Mouse (Mus musculus) CH12.LX (cell line): ENCODE data around the gene Srrm4. TPM values are rescaled to one million over a fixed set of nuclear protein-coding genes. Genes with fewer than 3 reads are reported as not detected.

ENCODE experiments used
- DNase-seq: peaks from one replicate; pipeline ENCODE4 v3.0.0-alpha.2; 2013; ENCODE audit errors: extremely low read depth
- H3K27ac ChIP-seq: 2 replicates; pipeline ENCODE4 v1.5.1; 2012; ENCODE audit warnings: low read depth, mild to moderate bottlenecking, control low read depth, moderate library complexity; ENCODE audit not compliant: insufficient read depth
- H3K27me3 ChIP-seq: replicated peaks from 2 replicates; pipeline ENCODE3; 2012; ENCODE audit warnings: inconsistent platforms
- H3K36me3 ChIP-seq, 2 experiments: replicated peaks in 1 of 2; 2 replicates each; pipeline versions ENCODE3 to v1.6.1; 2012; ENCODE audit warnings: inconsistent platforms in 1 of 2, low read length in 1 of 2, mild to moderate bottlenecking in 1 of 2, mixed read lengths in 1 of 2, moderate library complexity in 1 of 2; ENCODE audit not compliant: control insufficient read depth in 1 of 2, insufficient read depth in 1 of 2
- H3K4me1 ChIP-seq, 2 experiments: 2 replicates each; pipeline ENCODE4 v1.6.1; 2012; ENCODE audit warnings: inconsistent platforms in 1 of 2, moderate library complexity in 1 of 2; ENCODE audit not compliant: insufficient read depth in 2 of 2, control insufficient read depth in 1 of 2
- H3K4me2 ChIP-seq: 2 replicates; pipeline ENCODE4 v1.6.1; 2012; ENCODE audit warnings: low read depth, mild to moderate bottlenecking, control low read depth; ENCODE audit not compliant: poor library complexity, insufficient read depth, severe bottlenecking
- H3K4me3 ChIP-seq, 3 experiments: fragments of 150-350 bp in 1 of 3; sonication (generic) in 1 of 3; replicated peaks in 1 of 3; 2 replicates each; pipeline versions ENCODE3 to v1.5.1; 2011 to 2012; ENCODE audit warnings: low read depth in 2 of 3, low read length in 2 of 3, mild to moderate bottlenecking in 2 of 3, moderate library complexity in 2 of 3, control low read depth in 1 of 3, improper control_type of control experiment in 1 of 3, inconsistent platforms in 1 of 3, mixed read lengths in 1 of 3; ENCODE audit not compliant: poor library complexity in 1 of 3
- H3K79me2 ChIP-seq: replicated peaks from 2 replicates; pipeline ENCODE4 v1.6.1; 2012; ENCODE audit warnings: mild to moderate bottlenecking, moderate library complexity; ENCODE audit not compliant: control insufficient read depth, poor library complexity, insufficient read depth, severe bottlenecking; ENCODE audit errors: extremely low read depth
- H3K9ac ChIP-seq: 2 replicates; pipeline ENCODE4 v1.6.1; 2012; ENCODE audit warnings: low read depth, mild to moderate bottlenecking, control low read depth, moderate library complexity; ENCODE audit not compliant: insufficient read depth
- H3K9me3 ChIP-seq: replicated peaks from 2 replicates; pipeline ENCODE3; 2012; ENCODE audit warnings: low read length, inconsistent platforms, mixed read lengths
- BHLHE40 ChIP-seq: IDR thresholded peaks from 2 replicates; pipeline ENCODE4 v1.6.1; 2011; ENCODE audit warnings: mild to moderate bottlenecking, low read depth, low read length, improper control_type of control experiment
- CHD1 ChIP-seq: IDR thresholded peaks from 2 replicates; pipeline ENCODE4 v1.6.1; 2012; ENCODE audit warnings: low read depth, low read length, improper control_type of control experiment, inconsistent platforms
- CTCF ChIP-seq, 2 experiments: IDR thresholded peaks in 1 of 2; conservative IDR thresholded peaks in 1 of 2; 2 replicates each; pipeline ENCODE4 v1.5.1; 2011 to 2012; ENCODE audit warnings: low read depth in 2 of 2, low read length in 2 of 2, improper control_type of control experiment in 1 of 2, inconsistent platforms in 1 of 2, mild to moderate bottlenecking in 1 of 2, moderate library complexity in 1 of 2
- ETS1 ChIP-seq: conservative IDR thresholded peaks from 2 replicates; pipeline ENCODE4 v1.6.1; 2012; ENCODE audit warnings: low read depth, mild to moderate bottlenecking, inconsistent platforms, low read length, improper control_type of control experiment, moderate library complexity
- GABPA ChIP-seq: IDR thresholded peaks from 2 replicates; pipeline ENCODE4 v1.6.1; 2012; ENCODE audit warnings: low read depth, low read length, improper control_type of control experiment, inconsistent platforms; ENCODE audit not compliant: insufficient replicate concordance
- HCFC1 ChIP-seq: IDR thresholded peaks from 2 replicates; pipeline ENCODE4 v1.6.1; 2012; ENCODE audit warnings: low read depth, mild to moderate bottlenecking, inconsistent platforms, low read length, improper control_type of control experiment
- JUN ChIP-seq: IDR thresholded peaks from 2 replicates; pipeline ENCODE4 v1.6.1; 2011; ENCODE audit warnings: low read depth, mild to moderate bottlenecking, low read length, improper control_type of control experiment, moderate library complexity; ENCODE audit not compliant: insufficient read depth
- JUND ChIP-seq: conservative IDR thresholded peaks from 2 replicates; pipeline ENCODE4 v1.6.1; 2011; ENCODE audit warnings: low read depth, low read length, improper control_type of control experiment
- KAT2A ChIP-seq: IDR thresholded peaks from 2 replicates; pipeline ENCODE4 v1.6.1; 2012; ENCODE audit warnings: low read length, improper control_type of control experiment, inconsistent platforms; ENCODE audit not compliant: insufficient replicate concordance
- MAFK ChIP-seq: IDR thresholded peaks from 2 replicates; pipeline ENCODE4 v1.6.1; 2011; ENCODE audit warnings: low read length, improper control_type of control experiment; ENCODE audit not compliant: insufficient replicate concordance
- MAX ChIP-seq: IDR thresholded peaks from 2 replicates; pipeline ENCODE4 v1.6.1; 2011; ENCODE audit warnings: low read length, improper control_type of control experiment
- MEF2A ChIP-seq: IDR thresholded peaks from 2 replicates; pipeline ENCODE4 v1.6.1; 2014; ENCODE audit warnings: low read depth, mild to moderate bottlenecking, inconsistent platforms, low read length, improper control_type of control experiment, borderline replicate concordance
- MYC ChIP-seq: IDR thresholded peaks from 2 replicates; pipeline ENCODE4 v1.6.1; 2011; ENCODE audit warnings: low read depth, mild to moderate bottlenecking, improper control_type of control experiment, low read length
- NELFE ChIP-seq: IDR thresholded peaks from 2 replicates; pipeline ENCODE4 v1.6.1; 2011; ENCODE audit warnings: low read depth, low read length, improper control_type of control experiment
- NRF1 ChIP-seq: IDR thresholded peaks from 2 replicates; pipeline ENCODE4 v1.6.1; 2014; ENCODE audit warnings: low read depth, mild to moderate bottlenecking, inconsistent platforms, low read length, improper control_type of control experiment, moderate library complexity
- PAX5 ChIP-seq: IDR thresholded peaks from 2 replicates; pipeline ENCODE4 v1.6.1; 2012; ENCODE audit warnings: low read length, inconsistent platforms, mixed read lengths
- POLR2A ChIP-seq: IDR thresholded peaks from 2 replicates; pipeline ENCODE4 v1.6.1; 2011; ENCODE audit warnings: low read depth, mild to moderate bottlenecking, improper control_type of control experiment, low read length
- POLR2AphosphoS2 ChIP-seq: IDR thresholded peaks from 2 replicates; pipeline ENCODE4 v1.6.1; 2011; ENCODE audit warnings: low read depth, low read length, improper control_type of control experiment
- RCOR1 ChIP-seq: conservative IDR thresholded peaks from 2 replicates; pipeline ENCODE4 v1.6.1; 2012; ENCODE audit warnings: low read depth, mild to moderate bottlenecking, inconsistent platforms, low read length, improper control_type of control experiment
- SMC3 ChIP-seq: IDR thresholded peaks from 2 replicates; pipeline ENCODE4 v1.6.1; 2011; ENCODE audit warnings: low read depth, low read length, improper control_type of control experiment
- TBP ChIP-seq: conservative IDR thresholded peaks from 2 replicates; pipeline ENCODE4 v1.6.1; 2011; ENCODE audit warnings: low read depth, low read length, improper control_type of control experiment
- TCF12 ChIP-seq: IDR thresholded peaks from 2 replicates; pipeline ENCODE4 v1.6.1; 2014; ENCODE audit warnings: low read depth, mild to moderate bottlenecking, inconsistent platforms, low read length, improper control_type of control experiment
- USF2 ChIP-seq: conservative IDR thresholded peaks from 2 replicates; pipeline ENCODE4 v1.6.1; 2011; ENCODE audit warnings: low read depth, low read length, improper control_type of control experiment
- ZKSCAN1 ChIP-seq: IDR thresholded peaks from 2 replicates; pipeline ENCODE4 v1.6.1; 2012; ENCODE audit warnings: low read depth, inconsistent platforms, low read length, improper control_type of control experiment, borderline replicate concordance
- ZMIZ1 ChIP-seq: IDR thresholded peaks from 2 replicates; pipeline ENCODE4 v1.6.1; 2012; ENCODE audit warnings: low read depth, mild to moderate bottlenecking, inconsistent platforms, low read length, improper control_type of control experiment
- ZNF384 ChIP-seq: IDR thresholded peaks from 2 replicates; pipeline ENCODE4 v1.6.1; 2012; ENCODE audit warnings: low read depth, low read length, improper control_type of control experiment, inconsistent platforms
- dilution Hi-C: fragments of 300-500 bp; cut with MboI; formaldehyde crosslinking; loops from 2 replicates; pipeline ENCODE4 v1.14.3; 2020; ENCODE audit warnings: low sequenced_read_pairs; ENCODE audit not compliant: extremely low pct_unique_long_range_greater_than_20kb, extremely low pct_ligation_motif_present
- in situ Hi-C: fragments of 300-500 bp; cut with MboI; formaldehyde crosslinking; loops from 3 replicates; pipeline ENCODE4 v1.14.3; 2019; ENCODE audit warnings: low sequenced_read_pairs, low pct_ligation_motif_present, low pct_unique_long_range_greater_than_20kb, mixed read lengths
- polyA plus RNA-seq: library from polyadenylated mRNA; unstranded; fragments of >175 nt; gene quantifications from 2 replicates; pipeline ENCODE4 v1.2.1, GENCODE M21; 2012; ENCODE audit warnings: low read depth; ENCODE audit not compliant: insufficient read length
- total RNA-seq, 2 experiments: library from RNA; depleted of rRNA; stranded (reverse); fragments of 300-350 nt in 1 of 2; fragments of >200 nt in 1 of 2; gene quantifications; 2 replicates each; pipeline ENCODE4 v1.2.3; 2012 to 2014

Srrm4 gene
- total and polyA plus RNA-seq, 3 experiments = not detected

GRCm38 (mm10) chr5:116566385-116567045, 25.1 kb downstream of the Srrm4 start:
- H3K9me3 ChIP-seq = peaks cover 91% of the 10 kb centered on the region
- H3K27me3 ChIP-seq = no peaks in the 10 kb centered on the region
- DNase-seq = no peak
- H3K9ac ChIP-seq = no peak overlapping the region
- no peak overlapping the region for H3K27ac ChIP-seq
- no peaks in the 10 kb centered on the region for H3K4me1 ChIP-seq
- H3K4me2 ChIP-seq = no peak overlapping the region
- H3K79me2 ChIP-seq = no peaks in the 10 kb centered on the region
- TF ChIP-seq SMC3 = no peak
- no peak for TF ChIP-seq ZNF384
- TF ChIP-seq GABPA = no peak
- no peak for TF ChIP-seq NRF1
- TF ChIP-seq MAFK = no peak
- TF ChIP-seq CHD1 = no peak
- no peak for TF ChIP-seq ETS1
- TF ChIP-seq MYC = no peak
- no peak for TF ChIP-seq TCF12
- no peak for TF ChIP-seq RCOR1
- TF ChIP-seq POLR2AphosphoS2 = no peak
- no peak for TF ChIP-seq POLR2A
- no peak for TF ChIP-seq TBP
- no peak for TF ChIP-seq NELFE
- TF ChIP-seq MAX = no peak
- no peak for TF ChIP-seq BHLHE40
- TF ChIP-seq CTCF (conservative IDR thresholded peaks at IDR 0.05 in 1 of 2, IDR thresholded peaks at IDR 0.05 in 1 of 2; ENCODE audit: low read depth in 2 of 2, low read length in 2 of 2) = no peak
- in situ Hi-C loops (no loop called here), dilution Hi-C loops (no loop called here)
- no peak overlapping the region for H3K4me3 ChIP-seq
- H3K36me3 ChIP-seq = no peaks in the 10 kb centered on the region

- no peak for DNase-seq
- Histone ChIP-seq H3K79me2 (no peaks in the 10 kb centered on the region), H3K9ac (no peak overlapping the region), H3K27me3 (no peaks in the 10 kb centered on the region), H3K4me1 (no peaks in the 10 kb centered on the region), H3K4me3 (no peak overlapping the region), H3K9me3 (peaks cover 91% of the 10 kb centered on the region), H3K27ac (no peak overlapping the region), H3K4me2 (no peak overlapping the region), H3K36me3 (no peaks in the 10 kb centered on the region)
- dilution Hi-C loops = no loop called here
- in situ Hi-C loops = no loop called here
- no peak for TF ChIP-seq RCOR1
- TF ChIP-seq ZMIZ1 = no peak
- TF ChIP-seq USF2 = no peak
- no peak for TF ChIP-seq MEF2A
- no peak for TF ChIP-seq JUN
- no peak for TF ChIP-seq HCFC1
- TF ChIP-seq POLR2A = no peak
- no peak for TF ChIP-seq JUND
- no peak for TF ChIP-seq KAT2A
- TF ChIP-seq CTCF (conservative IDR thresholded peaks at IDR 0.05 in 1 of 2, IDR thresholded peaks at IDR 0.05 in 1 of 2; ENCODE audit: low read depth in 2 of 2, low read length in 2 of 2) = no peak
- no peak for TF ChIP-seq PAX5
- no peak for TF ChIP-seq ZNF384
- TF ChIP-seq ZKSCAN1 = no peak
- TF ChIP-seq GABPA = no peak
- TF ChIP-seq TBP = no peak
Measured at GRCm38 (mm10) chr5:116565573-116565972, 26.0 kb downstream of the Srrm4 start.
